ENCODE assay signal across 29 mouse cellular contexts in the genomic region with DNA sequence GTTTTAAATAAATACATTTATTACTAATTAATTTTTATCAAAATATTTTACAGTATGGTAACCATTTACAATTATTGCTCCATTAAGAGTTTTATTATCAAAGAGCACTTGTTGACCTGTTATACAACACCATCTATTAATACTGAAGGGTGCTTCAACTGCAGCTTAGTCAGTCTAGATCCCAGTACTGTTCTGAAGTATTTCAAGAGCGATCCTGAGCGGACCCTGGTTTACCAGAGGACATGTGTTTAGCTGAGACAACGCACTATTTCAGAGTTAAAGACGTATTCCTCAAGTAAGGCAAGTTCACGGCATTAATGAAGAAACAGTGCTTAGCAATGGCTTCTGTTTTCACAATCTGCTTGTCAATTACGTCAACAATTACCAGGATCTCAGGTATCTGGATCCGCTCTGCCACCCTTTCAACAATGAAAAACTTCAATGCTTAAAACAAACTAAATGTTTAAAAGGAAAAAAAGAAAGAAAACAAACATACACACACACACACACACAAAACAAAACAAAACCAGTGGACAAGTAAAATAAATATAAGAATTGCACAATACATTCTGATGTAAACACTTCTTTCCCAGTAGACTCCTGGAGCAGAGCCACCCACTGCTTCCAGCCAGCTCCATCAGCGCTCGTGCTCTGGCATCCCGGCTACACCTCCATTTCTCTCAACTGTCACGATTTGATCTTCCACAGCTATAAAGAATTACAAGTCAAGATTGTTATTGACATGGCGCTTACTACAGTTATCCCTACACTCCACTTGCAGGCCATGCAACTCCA.
DNase-seq lines count a peak whose midpoint lies in the region; ATAC-seq and TF ChIP-seq lines count a peak whose summit lies in the region.
"Had no signal": no experiment of that assay in that cellular context is flagged by ENCODE, and none has a peak within 500 bp of the region (broad histone marks: within the 10 kb centered on the region; RNA-seq: fewer than 3 reads in every experiment).

No protein-coding gene starts in this region.

- intact Hi-C loops in gastrocnemius, adult 2 months (cut with DNase I): no loop called here
- intact Hi-C loops in gastrocnemius, postnatal 36 days (cut with DNase I): no loop called here

- no peaks in the 10 kb centered on the region; the same call in 1 of the 2 replicates for H3K4me1 ChIP-seq in liver, postnatal 0 days (ENCODE audit: insufficient read depth)
- no peaks in the 10 kb centered on the region for H3K4me1 ChIP-seq in liver, embryonic 11.5 days (replicated peaks; ENCODE audit: control insufficient read depth, insufficient read depth, low read length)
- no peaks in the 10 kb centered on the region for H3K4me1 ChIP-seq in lung, embryonic 15.5 days
- H3K4me1 ChIP-seq in kidney, embryonic 16.5 days (ENCODE audit: insufficient read depth, low read length): no peaks in the 10 kb centered on the region
- H3K4me1 ChIP-seq: hindbrain, embryonic 13.5 days; liver, embryonic 12.5 days; midbrain, embryonic 15.5 days; neural tube, embryonic 12.5 days had no signal

- peak; percentile 46 for DNase-seq in gastrocnemius, adult 2 months
- DNase-seq in gastrocnemius, postnatal 36 days: no peak
- no peak for DNase-seq in liver, postnatal 0 days
- no peak for DNase-seq in liver, embryonic 11.5 days (ENCODE audit: low spot score)
- DNase-seq in lung, postnatal 25 days (ENCODE audit: low spot score): peak; percentile 44
- DNase-seq: cerebellum, adult 18-20 months; cerebellum, postnatal 10 days; gastrocnemius, postnatal 14 days; kidney, adult 8-10 months; kidney, postnatal 14 days; layer of hippocampus, adult 9-11 months; right cerebral cortex, adult 18-20 months; right cerebral cortex, postnatal 4 days; thymus, adult 18-20 months; thymus, postnatal 36 days had no signal

- H3K9ac ChIP-seq in liver, postnatal 0 days (replicated peaks): no peak overlapping the region
- H3K9ac ChIP-seq in liver, embryonic 11.5 days (ENCODE audit: low read depth, low read length): no peak overlapping the region
- H3K9ac ChIP-seq in lung, embryonic 15.5 days: no peak overlapping the region
- no peak overlapping the region for H3K9ac ChIP-seq in kidney, embryonic 16.5 days (replicated peaks; ENCODE audit: low read length)
- H3K9ac ChIP-seq: hindbrain, embryonic 13.5 days; liver, embryonic 12.5 days; midbrain, embryonic 15.5 days; neural tube, embryonic 12.5 days had no signal

- H3K27me3 ChIP-seq in liver, postnatal 0 days (ENCODE audit: insufficient read depth, low read length): no peaks in the 10 kb centered on the region
- H3K27me3 ChIP-seq in liver, embryonic 11.5 days (replicated peaks; ENCODE audit: control insufficient read depth, insufficient read depth, low read length): no peaks in the 10 kb centered on the region
- no peaks in the 10 kb centered on the region for H3K27me3 ChIP-seq in lung, embryonic 15.5 days
- H3K27me3 ChIP-seq in kidney, embryonic 16.5 days (ENCODE audit: insufficient read depth, low read length): no peaks in the 10 kb centered on the region
- H3K27me3 ChIP-seq: hindbrain, embryonic 13.5 days; liver, embryonic 12.5 days; midbrain, embryonic 15.5 days; neural tube, embryonic 12.5 days; Patski had no signal

- H3K36me3 ChIP-seq in liver, postnatal 0 days (replicated peaks; ENCODE audit: insufficient read depth, low read length): no peaks in the 10 kb centered on the region
- H3K36me3 ChIP-seq in liver, embryonic 11.5 days (ENCODE audit: control insufficient read depth, insufficient read depth, low read length): peaks cover 5% of the 10 kb centered on the region; the same call in 1 of the 2 replicates
- no peaks in the 10 kb centered on the region for H3K36me3 ChIP-seq in lung, embryonic 15.5 days
- H3K36me3 ChIP-seq in kidney, embryonic 16.5 days (ENCODE audit: insufficient read depth, low read length): peaks cover 10% of the 10 kb centered on the region; the same call in 1 of the 2 replicates

- H3K4me2 ChIP-seq in liver, postnatal 0 days (ENCODE audit: low read depth, low read length): no peak overlapping the region
- H3K4me2 ChIP-seq in liver, embryonic 11.5 days: no peak overlapping the region
- H3K4me2 ChIP-seq in lung, embryonic 15.5 days: no peak overlapping the region
- H3K4me2 ChIP-seq in kidney, embryonic 16.5 days (replicated peaks; ENCODE audit: low read depth, low read length): no peak overlapping the region
- H3K4me2 ChIP-seq: hindbrain, embryonic 13.5 days; liver, embryonic 12.5 days; midbrain, embryonic 15.5 days; neural tube, embryonic 12.5 days had no signal

- no peak for TF ChIP-seq EP300 in liver, postnatal 0 days (IDR thresholded peaks at IDR 0.05; ENCODE audit: low read depth)

- ATAC-seq in liver, postnatal 0 days: peak; percentile 58
- ATAC-seq in liver, embryonic 11.5 days (replicated peaks; ENCODE audit: low FRiP score): no peak
- peak; percentile 55; the same call in 1 of the 2 replicates for ATAC-seq in lung, embryonic 15.5 days (ENCODE audit: borderline replicate concordance, extremely low read depth, low FRiP score, low TSS enrichment)
- ATAC-seq in frontal cortex, adult (ENCODE audit: low TSS enrichment): no peak
- no peak for ATAC-seq in kidney, embryonic 16.5 days (ENCODE audit: low FRiP score, low TSS enrichment)
- ATAC-seq: forebrain, embryonic 16.5 days; intestine, embryonic 16.5 days; liver, embryonic 12.5 days; midbrain, embryonic 15.5 days; Patski had no signal

- peak overlapping the region; percentile 79 for H3K27ac ChIP-seq in gastrocnemius, adult 2 months
- H3K27ac ChIP-seq in liver, postnatal 0 days (ENCODE audit: low read depth): no peak overlapping the region
- H3K27ac ChIP-seq in liver, embryonic 11.5 days (ENCODE audit: low read depth, low read length): no peak overlapping the region
- H3K27ac ChIP-seq in lung, embryonic 15.5 days: no peak overlapping the region
- H3K27ac ChIP-seq in kidney, embryonic 16.5 days (ENCODE audit: low read length): no peak overlapping the region
- H3K27ac ChIP-seq: hindbrain, embryonic 13.5 days; liver, embryonic 12.5 days; macrophage; midbrain, embryonic 15.5 days; neural tube, embryonic 12.5 days; stomach, postnatal 0 days had no signal

- TF ChIP-seq CTCF in gastrocnemius, adult 2 months (IDR thresholded peaks at IDR 0.05): no peak
- TF ChIP-seq CTCF in liver, postnatal 0 days (IDR thresholded peaks at IDR 0.05; ENCODE audit: low read depth): no peak

- WGBS in liver, postnatal 0 days (ENCODE audit: insufficient replicate concordance): 75% methylated on average over 12 of the region's 12 CpGs
- WGBS in liver, embryonic 11.5 days: 93% methylated on average over 12 of the region's 12 CpGs
- WGBS in lung, embryonic 15.5 days: 73% methylated on average over 12 of the region's 12 CpGs
- WGBS in kidney, embryonic 16.5 days: 93% methylated on average over 12 of the region's 12 CpGs

- H3K9me3 ChIP-seq in liver, postnatal 0 days (ENCODE audit: low read length): no peaks in the 10 kb centered on the region
- H3K9me3 ChIP-seq in liver, embryonic 11.5 days (ENCODE audit: control insufficient read depth, low read length): no peaks in the 10 kb centered on the region
- no peaks in the 10 kb centered on the region for H3K9me3 ChIP-seq in lung, embryonic 15.5 days
- no peaks in the 10 kb centered on the region for H3K9me3 ChIP-seq in kidney, embryonic 16.5 days (ENCODE audit: low read length)
- H3K9me3 ChIP-seq: G1E; hindbrain, embryonic 13.5 days; liver, embryonic 12.5 days; midbrain, embryonic 15.5 days; neural tube, embryonic 12.5 days had no signal

- H3K4me3 ChIP-seq in gastrocnemius, adult 2 months: no peak overlapping the region
- no peak overlapping the region for H3K4me3 ChIP-seq in liver, postnatal 0 days (ENCODE audit: low read depth, low read length)
- H3K4me3 ChIP-seq in liver, embryonic 11.5 days (ENCODE audit: low read depth, low read length): no peak overlapping the region
- no peak overlapping the region for H3K4me3 ChIP-seq in lung, embryonic 15.5 days
- no peak overlapping the region for H3K4me3 ChIP-seq in kidney, embryonic 16.5 days (ENCODE audit: low read length)
- H3K4me3 ChIP-seq: erythroblast, embryonic 14.5 days; hindbrain, embryonic 13.5 days; liver, embryonic 12.5 days; midbrain, embryonic 15.5 days; neural tube, embryonic 12.5 days had no signal

Comparison
In these comparisons a context has a peak if more than half of its experiments do, and no peak if none do; other contexts are left out.
1. DNase-seq: peak in gastrocnemius, adult 2 months (single experiment) and lung, postnatal 25 days (single experiment); none in gastrocnemius, postnatal 36 days (0 of 2), liver, postnatal 0 days (single experiment) and liver, embryonic 11.5 days (single experiment).
2. ATAC-seq: peak in liver, postnatal 0 days (single experiment) and lung, embryonic 15.5 days (single experiment); none in liver, embryonic 11.5 days (single experiment), frontal cortex, adult (single experiment) and kidney, embryonic 16.5 days (single experiment).